Mouse (Mus musculus) small intestine, adult 2 months (tissue): ENCODE results near the gene Mcat. TPM values are rescaled to one million over a fixed set of nuclear protein-coding genes. Genes with fewer than 3 reads are reported as not detected.

Experiments
- H3K27ac ChIP-seq: fragments of 200-500 bp; 2 replicates; pipeline ENCODE4 v1.5.1; 2012; ENCODE audit warnings: low read depth, low read length, control low read depth, inconsistent platforms; ENCODE audit not compliant: insufficient read depth
- H3K27me3 ChIP-seq: fragments of 200-500 bp; 2 replicates; pipeline ENCODE4 v1.6.1; 2012; ENCODE audit warnings: mild to moderate bottlenecking, moderate library complexity, low read length, inconsistent platforms; ENCODE audit not compliant: control insufficient read depth, insufficient read depth
- H3K36me3 ChIP-seq: fragments of 200-500 bp; 2 replicates; pipeline ENCODE4 v1.6.1; 2012; ENCODE audit warnings: mild to moderate bottlenecking, low read length, control low read depth, inconsistent platforms; ENCODE audit not compliant: control insufficient read depth, insufficient read depth
- H3K4me1 ChIP-seq: fragments of 200-500 bp; 2 replicates; pipeline ENCODE4 v1.6.1; 2012; ENCODE audit warnings: low read length, inconsistent platforms, mixed read lengths; ENCODE audit not compliant: control insufficient read depth, insufficient read depth, insufficient read length
- H3K4me3 ChIP-seq: fragments of 200-500 bp; 2 replicates; pipeline ENCODE4 v1.5.1; 2012; ENCODE audit warnings: low read depth, mild to moderate bottlenecking, control low read depth, inconsistent platforms, low read length, moderate library complexity
- CTCF ChIP-seq: fragments of 200-500 bp; IDR thresholded peaks from 2 replicates; pipeline ENCODE4 v1.5.1; 2012; ENCODE audit warnings: low read depth, mild to moderate bottlenecking, control low read depth, inconsistent platforms, low read length, moderate library complexity, mixed read lengths; ENCODE audit not compliant: insufficient replicate concordance, insufficient read length; ENCODE audit errors: extremely low read depth
- POLR2A ChIP-seq: fragments of 200-500 bp; IDR thresholded peaks from 2 replicates; pipeline ENCODE4 v1.6.1; 2012; ENCODE audit warnings: low read depth, mild to moderate bottlenecking, control low read depth, inconsistent platforms, low read length, moderate library complexity
- WGBS: fragments of 180-500 bp; shearing (Covaris S2); methylation state at CpG from one replicate; pipeline ENCODE4 v1.1.7; 2018; 5-methylcytosine and 5-hydroxymethylcytosine counted together
- polyA plus RNA-seq: library from polyadenylated mRNA; depleted of rRNA; stranded (reverse); fragments of >200 nt; gene quantifications from 2 replicates; pipeline ENCODE4 v1.2.3, GENCODE M21; 2012

Mcat gene
- polyA plus RNA-seq, 1 experiment, result 15.1 TPM

GRCm38 (mm10) chr15:83523638-83524332 lies 39.8 kb downstream of the Mcat start:
- H3K36me3 ChIP-seq, result no peaks in the 10 kb centered on the region
- WGBS, result 78% methylated on average over 14 of the region's 14 CpGs
- peaks cover 3% of the 10 kb centered on the region; the same call in 1 of the 2 replicates for H3K4me1 ChIP-seq
- TF ChIP-seq POLR2A, result no peak
- no peak for TF ChIP-seq CTCF
- no peak overlapping the region for H3K4me3 ChIP-seq
- no peak overlapping the region for H3K27ac ChIP-seq
- peaks cover 8% of the 10 kb centered on the region for H3K27me3 ChIP-seq

GRCm38 (mm10) chr15:83523196-83523595 lies 40.4 kb downstream of the Mcat start:
- peaks cover 3% of the 10 kb centered on the region; the same call in 1 of the 2 replicates for H3K4me1 ChIP-seq
- no peak overlapping the region for H3K27ac ChIP-seq
- no peaks in the 10 kb centered on the region for H3K36me3 ChIP-seq
- H3K27me3 ChIP-seq, result peaks cover 8% of the 10 kb centered on the region
- WGBS, result 71% methylated on average over 7 of the region's 7 CpGs
- H3K4me3 ChIP-seq, result no peak overlapping the region
- no peak for TF ChIP-seq CTCF
- TF ChIP-seq POLR2A, result no peak

- no peak for TF ChIP-seq POLR2A
- no peak for TF ChIP-seq CTCF
- Histone ChIP-seq H3K27me3 (no peaks in the 10 kb centered on the region; the same call in 1 of the 2 replicates), H3K27ac (no peak overlapping the region), H3K4me3 (no peak overlapping the region), H3K36me3 (no peaks in the 10 kb centered on the region), H3K4me1 (no peaks in the 10 kb centered on the region)
- WGBS, result 81% methylated on average over 6 of the region's 6 CpGs
These were observed 42.7 kb downstream of the Mcat start for GRCm38 (mm10) chr15:83520861-83521382.

- 28% methylated on average over 20 of the region's 20 CpGs for WGBS
- peak overlapping the region; percentile 19; the same call in 1 of the 2 replicates for H3K4me3 ChIP-seq
- no peaks in the 10 kb centered on the region for H3K36me3 ChIP-seq
- no peaks in the 10 kb centered on the region; the same call in 1 of the 2 replicates for H3K27me3 ChIP-seq
- TF ChIP-seq CTCF (peak; percentile 79; the same call in 1 of the 2 replicates), POLR2A (no peak)
- no peaks in the 10 kb centered on the region for H3K4me1 ChIP-seq
- H3K27ac ChIP-seq, result no peak overlapping the region
These were observed 45.2 kb downstream of the Mcat start for GRCm38 (mm10) chr15:83518215-83519048.

GRCm38 (mm10) chr15:83515018-83515417 lies 48.6 kb downstream of the Mcat start:
- no peak overlapping the region for H3K4me3 ChIP-seq

GRCm38 (mm10) chr15:83512489-83513281 lies 50.9 kb downstream of the Mcat start:
- Histone ChIP-seq H3K27me3 (no peaks in the 10 kb centered on the region), H3K4me1 (no peaks in the 10 kb centered on the region), H3K4me3 (no peak overlapping the region), H3K27ac (no peak overlapping the region), H3K36me3 (no peaks in the 10 kb centered on the region)
- 58% methylated on average over 13 of the region's 13 CpGs for WGBS
- no peak for TF ChIP-seq POLR2A
- TF ChIP-seq CTCF, result no peak

More at GRCm38 (mm10) chr15:83515018-83515417, 48.6 kb downstream of the Mcat start:
- Histone ChIP-seq H3K27me3 (no peaks in the 10 kb centered on the region), H3K36me3 (no peaks in the 10 kb centered on the region), H3K27ac (no peak overlapping the region), H3K4me1 (no peaks in the 10 kb centered on the region)
- TF ChIP-seq CTCF, result no peak
- TF ChIP-seq POLR2A, result no peak
- 61% methylated on average over 5 of the region's 5 CpGs for WGBS
